Mouse (Mus musculus): ENCODE results near the gene Agbl3.

The Agbl3 gene

DNA sequence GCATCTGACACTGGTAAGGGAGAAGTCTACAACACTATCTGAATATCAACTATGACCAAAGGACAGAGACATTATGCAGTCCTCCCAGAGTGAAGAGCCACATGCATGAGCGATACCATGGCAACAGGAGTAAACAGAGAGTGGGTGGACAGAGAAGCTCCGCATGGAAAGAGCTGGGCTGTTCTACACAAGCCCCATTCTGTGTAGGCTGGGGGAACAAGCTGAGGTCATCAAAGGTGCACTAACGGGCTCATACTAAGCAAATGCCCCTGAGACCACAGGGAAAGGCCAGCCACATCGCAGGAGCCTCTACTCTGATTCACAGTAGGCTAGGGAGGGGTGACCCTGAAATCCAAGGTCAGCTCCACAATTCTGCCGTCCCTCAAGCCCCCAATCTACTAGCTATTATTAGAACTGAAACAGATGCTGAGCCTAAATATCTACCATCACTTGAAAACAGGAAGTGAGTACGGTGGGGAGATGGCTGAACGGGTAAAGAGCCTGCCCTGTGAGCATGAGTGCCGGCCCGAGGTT is 121.7 kb downstream of the Agbl3 start:
- Histone ChIP-seq H3K36me3 (ENCODE audit: insufficient read depth, low read length) (peaks cover 86% of the 10 kb centered on the region), H3K4me3 (replicated peaks; ENCODE audit: low read length) (no peak overlapping the region)

DNA sequence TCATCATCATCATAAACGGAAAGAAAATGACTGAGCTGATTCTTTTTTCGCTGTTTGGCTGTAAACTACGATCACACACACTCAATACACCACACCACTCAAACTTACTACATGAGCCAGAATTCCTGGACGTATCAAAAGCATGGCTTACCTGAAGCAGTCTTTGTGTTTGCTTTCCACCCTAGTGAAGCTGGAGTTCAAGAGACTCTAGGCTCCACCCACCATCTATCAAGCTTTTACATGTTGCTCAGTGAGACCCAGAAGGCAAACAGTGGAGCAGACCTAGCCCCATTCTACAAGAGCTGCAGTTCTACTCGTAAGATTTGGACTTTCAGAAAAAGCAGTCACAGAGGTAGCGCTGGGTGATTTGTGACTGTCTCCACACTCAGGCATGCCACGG is 122.3 kb downstream of the Agbl3 start:
- Histone ChIP-seq H3K9me3 (ENCODE audit: low read length) (no peaks in the 10 kb centered on the region), H3K4me1 (replicated peaks; ENCODE audit: low read depth, low read length) (peaks cover 19% of the 10 kb centered on the region), H3K36me3 (ENCODE audit: insufficient read depth, low read length) (peaks cover 86% of the 10 kb centered on the region), H3K27me3 (ENCODE audit: insufficient read depth, low read length) (peaks cover 80% of the 10 kb centered on the region), H3K4me3 (replicated peaks; ENCODE audit: low read length) (no peak overlapping the region)
- TF ChIP-seq CTCF (conservative IDR thresholded peaks at IDR 0.05; ENCODE audit: low read length) (no peak), POU5F1 (IDR thresholded peaks at IDR 0.05; ENCODE audit: borderline replicate concordance, low read length) (no peak), NANOG (IDR thresholded peaks at IDR 0.05; ENCODE audit: borderline replicate concordance, low read length) (no peak)

More for the DNA sequence above, 121.7 kb downstream of the Agbl3 start:
- Histone ChIP-seq H3K27me3 (ENCODE audit: insufficient read depth, low read length) (peaks cover 80% of the 10 kb centered on the region), H3K4me1 (replicated peaks; ENCODE audit: low read depth, low read length) (peaks cover 19% of the 10 kb centered on the region), H3K9me3 (ENCODE audit: low read length) (no peaks in the 10 kb centered on the region)
- TF ChIP-seq NANOG (IDR thresholded peaks at IDR 0.05; ENCODE audit: borderline replicate concordance, low read length) (no peak), POU5F1 (IDR thresholded peaks at IDR 0.05; ENCODE audit: borderline replicate concordance, low read length) (no peak), CTCF (conservative IDR thresholded peaks at IDR 0.05; ENCODE audit: low read length) (no peak)

DNA sequence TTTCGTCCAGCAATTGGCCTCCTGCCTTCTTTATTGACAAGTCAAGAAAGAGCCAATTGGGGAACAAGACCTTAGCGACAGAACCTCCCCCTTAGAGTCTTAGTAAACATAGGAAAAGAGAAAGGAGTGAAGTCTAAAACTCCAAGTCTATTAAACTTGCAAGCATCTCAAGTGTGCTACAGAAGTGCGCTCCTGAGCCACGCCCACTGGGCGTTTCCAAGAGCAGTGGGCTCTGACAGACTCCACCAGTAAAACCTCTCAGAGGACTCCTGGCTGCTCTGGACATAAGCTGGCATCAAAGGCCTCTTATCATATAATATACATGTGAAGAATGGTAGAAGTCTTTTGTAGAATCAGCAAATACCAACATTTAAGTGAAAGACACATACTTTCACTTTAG is 123.2 kb downstream of the Agbl3 start:
- H3K4me3 ChIP-seq (replicated peaks; ENCODE audit: low read length): no peak overlapping the region
- H3K4me1 ChIP-seq (replicated peaks; ENCODE audit: low read depth, low read length): peaks cover 19% of the 10 kb centered on the region
- H3K36me3 ChIP-seq (ENCODE audit: insufficient read depth, low read length): peaks cover 86% of the 10 kb centered on the region
- H3K27me3 ChIP-seq (ENCODE audit: insufficient read depth, low read length): peaks cover 77% of the 10 kb centered on the region
- no peaks in the 10 kb centered on the region for H3K9me3 ChIP-seq (ENCODE audit: low read length)
- no peak for TF ChIP-seq POU5F1 (IDR thresholded peaks at IDR 0.05; ENCODE audit: borderline replicate concordance, low read length)
- TF ChIP-seq NANOG (IDR thresholded peaks at IDR 0.05; ENCODE audit: borderline replicate concordance, low read length): no peak
- TF ChIP-seq CTCF (conservative IDR thresholded peaks at IDR 0.05; ENCODE audit: low read length): no peak

DNA sequence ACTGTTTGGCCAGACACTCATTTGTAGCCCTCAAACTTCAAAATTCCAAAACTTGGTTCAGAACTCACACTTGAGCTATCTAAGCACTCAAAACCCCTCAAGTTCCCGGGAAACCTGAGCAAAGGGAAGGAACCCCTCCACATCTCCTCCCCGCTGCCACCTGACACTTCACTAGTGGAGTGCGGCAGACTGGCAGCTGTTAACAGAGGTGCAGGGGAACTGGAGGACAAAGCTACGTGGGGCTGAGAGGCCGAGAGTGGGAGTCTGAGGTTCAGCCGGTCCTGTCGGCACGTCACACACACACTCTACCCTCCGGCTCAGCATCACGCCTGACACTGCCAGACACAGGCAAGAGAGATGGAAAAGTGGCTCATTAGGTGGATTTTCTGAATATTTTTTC is 123.6 kb downstream of the Agbl3 start:
- TF ChIP-seq NANOG (IDR thresholded peaks at IDR 0.05; ENCODE audit: borderline replicate concordance, low read length): no peak
- TF ChIP-seq POU5F1 (IDR thresholded peaks at IDR 0.05; ENCODE audit: borderline replicate concordance, low read length): no peak
- no peak for TF ChIP-seq CTCF (conservative IDR thresholded peaks at IDR 0.05; ENCODE audit: low read length)
- Histone ChIP-seq H3K4me1 (replicated peaks; ENCODE audit: low read depth, low read length) (peaks cover 19% of the 10 kb centered on the region), H3K36me3 (ENCODE audit: insufficient read depth, low read length) (peaks cover 88% of the 10 kb centered on the region), H3K9me3 (ENCODE audit: low read length) (no peaks in the 10 kb centered on the region), H3K27me3 (ENCODE audit: insufficient read depth, low read length) (peaks cover 78% of the 10 kb centered on the region), H3K4me3 (replicated peaks; ENCODE audit: low read length) (no peak overlapping the region)

GRCm38 (mm10) chr6:34904361-34904760 is 124.1 kb downstream of the Agbl3 start:
- Histone ChIP-seq H3K4me1 (replicated peaks; ENCODE audit: low read depth, low read length) (peaks cover 19% of the 10 kb centered on the region), H3K4me3 (replicated peaks; ENCODE audit: low read length) (no peak overlapping the region), H3K36me3 (ENCODE audit: insufficient read depth, low read length) (peaks cover 88% of the 10 kb centered on the region), H3K9me3 (ENCODE audit: low read length) (no peaks in the 10 kb centered on the region), H3K27me3 (ENCODE audit: insufficient read depth, low read length) (peaks cover 74% of the 10 kb centered on the region)
- TF ChIP-seq CTCF (conservative IDR thresholded peaks at IDR 0.05; ENCODE audit: low read length) (no peak), NANOG (IDR thresholded peaks at IDR 0.05; ENCODE audit: borderline replicate concordance, low read length) (no peak), POU5F1 (IDR thresholded peaks at IDR 0.05; ENCODE audit: borderline replicate concordance, low read length) (no peak)

- no peaks in the 10 kb centered on the region for H3K9me3 ChIP-seq (ENCODE audit: low read length)
- H3K4me1 ChIP-seq (replicated peaks; ENCODE audit: low read depth, low read length): peaks cover 24% of the 10 kb centered on the region
- H3K27me3 ChIP-seq (ENCODE audit: insufficient read depth, low read length): peaks cover 64% of the 10 kb centered on the region
- no peak overlapping the region for H3K4me3 ChIP-seq (replicated peaks; ENCODE audit: low read length)
- peaks cover 79% of the 10 kb centered on the region for H3K36me3 ChIP-seq (ENCODE audit: insufficient read depth, low read length)
- TF ChIP-seq CTCF (conservative IDR thresholded peaks at IDR 0.05; ENCODE audit: low read length): no peak
- TF ChIP-seq POU5F1 (IDR thresholded peaks at IDR 0.05; ENCODE audit: borderline replicate concordance, low read length): no peak
- no peak for TF ChIP-seq NANOG (IDR thresholded peaks at IDR 0.05; ENCODE audit: borderline replicate concordance, low read length)
These were observed 125.9 kb downstream of the Agbl3 start for GRCm38 (mm10) chr6:34906125-34906524.

DNA sequence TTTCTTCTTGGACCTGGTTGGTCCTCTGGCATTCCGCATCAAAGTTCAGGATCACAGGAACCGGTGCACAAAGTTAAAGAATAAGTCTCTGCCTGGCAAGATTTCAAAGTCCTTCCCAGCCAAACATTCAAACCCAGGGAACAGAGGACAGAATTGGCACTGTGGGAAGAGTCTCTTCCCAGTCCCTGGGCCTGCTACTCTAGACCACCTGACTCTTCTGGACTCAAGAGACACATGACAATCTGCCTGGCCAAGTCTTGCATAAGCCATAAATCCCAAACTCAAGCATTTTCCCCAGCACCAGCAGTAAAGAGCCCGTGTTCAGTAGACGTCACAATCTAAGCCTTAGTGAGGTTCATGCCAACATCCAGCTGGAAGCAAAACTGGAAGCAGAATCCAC is 126.4 kb downstream of the Agbl3 start:
- no peaks in the 10 kb centered on the region for H3K9me3 ChIP-seq (ENCODE audit: low read length)
- no peak for TF ChIP-seq NANOG (IDR thresholded peaks at IDR 0.05; ENCODE audit: borderline replicate concordance, low read length)
- TF ChIP-seq CTCF (conservative IDR thresholded peaks at IDR 0.05; ENCODE audit: low read length): no peak
- no peak for TF ChIP-seq POU5F1 (IDR thresholded peaks at IDR 0.05; ENCODE audit: borderline replicate concordance, low read length)
- H3K36me3 ChIP-seq (ENCODE audit: insufficient read depth, low read length): peaks cover 76% of the 10 kb centered on the region
- no peak overlapping the region for H3K4me3 ChIP-seq (replicated peaks; ENCODE audit: low read length)
- H3K27me3 ChIP-seq (ENCODE audit: insufficient read depth, low read length): peaks cover 64% of the 10 kb centered on the region
- peaks cover 21% of the 10 kb centered on the region for H3K4me1 ChIP-seq (replicated peaks; ENCODE audit: low read depth, low read length)

DNA sequence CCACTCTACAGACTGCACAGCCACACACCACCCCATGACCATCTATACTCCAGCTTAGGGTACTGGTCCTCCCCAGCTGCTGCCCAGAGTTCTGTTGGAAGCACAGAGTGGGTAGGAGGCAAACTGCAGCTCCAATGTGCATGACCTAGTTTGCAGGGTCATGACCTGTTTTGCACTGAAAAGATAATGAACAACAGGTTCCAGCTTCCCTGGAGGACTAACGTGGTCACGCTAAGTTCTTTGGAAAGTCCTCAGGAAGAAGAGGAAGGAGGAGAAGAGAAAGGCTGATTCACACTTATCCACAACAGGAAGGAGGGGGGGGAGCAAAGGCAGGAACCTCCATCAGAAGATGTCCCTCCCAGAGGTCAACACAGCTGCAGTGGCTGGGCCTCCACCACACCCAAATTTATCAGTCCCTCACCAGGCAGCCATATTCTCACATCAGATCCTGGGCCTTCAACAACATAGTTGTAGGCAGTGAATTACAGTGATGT is 126.9 kb downstream of the Agbl3 start:
- Histone ChIP-seq H3K4me1 (replicated peaks; ENCODE audit: low read depth, low read length) (peaks cover 16% of the 10 kb centered on the region), H3K4me3 (replicated peaks; ENCODE audit: low read length) (no peak overlapping the region), H3K9me3 (ENCODE audit: low read length) (no peaks in the 10 kb centered on the region), H3K36me3 (ENCODE audit: insufficient read depth, low read length) (peaks cover 70% of the 10 kb centered on the region), H3K27me3 (ENCODE audit: insufficient read depth, low read length) (peaks cover 59% of the 10 kb centered on the region)
- TF ChIP-seq CTCF (conservative IDR thresholded peaks at IDR 0.05; ENCODE audit: low read length) (no peak), POU5F1 (IDR thresholded peaks at IDR 0.05; ENCODE audit: borderline replicate concordance, low read length) (no peak), NANOG (IDR thresholded peaks at IDR 0.05; ENCODE audit: borderline replicate concordance, low read length) (no peak)

Measured in E14TG2a.4 (cell line).